Mouse (Mus musculus) lung, postnatal 0 days (tissue): ENCODE results near the gene Cnpy1.

Experiments used
- CTCF ChIP-seq: IDR thresholded peaks from 2 replicates; pipeline ENCODE4 v1.5.1; 2016; ENCODE audit warnings: antibody characterized with exemption, mild to moderate bottlenecking
- EP300 ChIP-seq: IDR thresholded peaks from 2 replicates; pipeline ENCODE4 v1.6.1; 2016; ENCODE audit warnings: antibody characterized with exemption, mild to moderate bottlenecking, control low read depth

- TF ChIP-seq CTCF (no peak), EP300 (no peak)
These were observed 40.9 kb downstream of the Cnpy1 start for GRCm38 (mm10) chr5:28204678-28205077.
